In genomic region chr1:58080446-58080845, GRCm38 (mm10) we compare ENCODE assay signal across 24 mouse cellular contexts. TPM values are rescaled to one million over a fixed set of nuclear protein-coding genes. Genes with fewer than 3 reads are reported as not detected.
"Had no signal": no experiment of that assay in that cellular context is flagged by ENCODE, and none has a peak within 500 bp of the region (broad histone marks: within the 10 kb centered on the region; RNA-seq: fewer than 3 reads in every experiment).

No protein-coding gene starts in this region.

- H3K9ac ChIP-seq: embryonic facial prominence, embryonic 12.5 days; embryonic facial prominence, embryonic 13.5 days; embryonic facial prominence, embryonic 15.5 days; forebrain, embryonic 12.5 days; forebrain, embryonic 13.5 days; forebrain, embryonic 15.5 days; forebrain, postnatal 0 days had no signal

- H3K27me3 ChIP-seq: embryonic facial prominence, embryonic 12.5 days; embryonic facial prominence, embryonic 13.5 days; embryonic facial prominence, embryonic 15.5 days; forebrain, embryonic 12.5 days; forebrain, embryonic 13.5 days; forebrain, embryonic 15.5 days had no signal

- H3K27ac ChIP-seq: embryonic facial prominence, embryonic 10.5 days; embryonic facial prominence, embryonic 12.5 days; embryonic facial prominence, embryonic 13.5 days; embryonic facial prominence, embryonic 15.5 days; forebrain, embryonic 10.5 days; forebrain, embryonic 12.5 days; forebrain, embryonic 13.5 days; forebrain, embryonic 15.5 days; gastrocnemius, adult 2 months; heart, adult 2 months had no signal

- H3K4me2 ChIP-seq: embryonic facial prominence, embryonic 12.5 days; embryonic facial prominence, embryonic 13.5 days; embryonic facial prominence, embryonic 15.5 days; forebrain, embryonic 12.5 days; forebrain, embryonic 13.5 days; forebrain, embryonic 15.5 days had no signal

- DNase-seq: cerebellum, adult 9-11 months; embryo, embryonic 11 days; forebrain, postnatal 0 days; gastrocnemius, adult 2 months; gastrocnemius, postnatal 10 days; gastrocnemius, postnatal 14 days; gastrocnemius, postnatal 25 days; gastrocnemius, postnatal 36 days; heart, adult 18-20 months; heart, adult 2 months had no signal

- H3K36me3 ChIP-seq: embryonic facial prominence, embryonic 10.5 days; embryonic facial prominence, embryonic 12.5 days; embryonic facial prominence, embryonic 13.5 days; embryonic facial prominence, embryonic 15.5 days; forebrain, embryonic 10.5 days; forebrain, embryonic 12.5 days; forebrain, embryonic 15.5 days had no signal

- ATAC-seq: forebrain, embryonic 13.5 days; forebrain, embryonic 14.5 days; forebrain, embryonic 15.5 days; forebrain, embryonic 16.5 days; forebrain, postnatal 0 days had no signal

- H3K4me1 ChIP-seq: embryonic facial prominence, embryonic 10.5 days; embryonic facial prominence, embryonic 12.5 days; embryonic facial prominence, embryonic 13.5 days; embryonic facial prominence, embryonic 15.5 days; forebrain, embryonic 10.5 days; forebrain, embryonic 12.5 days; forebrain, embryonic 13.5 days; forebrain, embryonic 15.5 days had no signal

- H3K4me3 ChIP-seq: embryonic facial prominence, embryonic 10.5 days; embryonic facial prominence, embryonic 12.5 days; embryonic facial prominence, embryonic 13.5 days; embryonic facial prominence, embryonic 15.5 days; erythroblast, embryonic 14.5 days; forebrain, embryonic 10.5 days; forebrain, embryonic 12.5 days; forebrain, embryonic 13.5 days; forebrain, embryonic 15.5 days; gastrocnemius, adult 2 months; heart, adult 2 months had no signal

- H3K9me3 ChIP-seq: embryonic facial prominence, embryonic 10.5 days; embryonic facial prominence, embryonic 12.5 days; embryonic facial prominence, embryonic 13.5 days; embryonic facial prominence, embryonic 15.5 days; forebrain, embryonic 10.5 days; forebrain, embryonic 12.5 days; forebrain, embryonic 13.5 days; forebrain, embryonic 15.5 days had no signal

RNA-seq across cellular contexts. Expression of gene Aox3, which starts 32.5 kb away (rescaled TPM):
- total RNA-seq: common myeloid progenitor, adult 5-6 weeks had no signal
- polyA plus RNA-seq: erythroblast, embryonic 14.5 days; forebrain, embryonic 10.5 days; forebrain, embryonic 13.5 days had no signal

RNA-seq across cellular contexts. Expression of gene Aox1, which starts 50.7 kb away (rescaled TPM):
- total RNA-seq: common myeloid progenitor, adult 5-6 weeks; granulocyte monocyte progenitor cell, adult 5-6 weeks had no signal
- polyA plus RNA-seq: embryonic facial prominence, embryonic 11.5 days; erythroblast, embryonic 14.5 days had no signal
